Mouse (Mus musculus) right cerebral cortex, postnatal 4 days (tissue): ENCODE measurements around the gene Abcf1.
"Not testable (repeated sequence)": the region's sequence is repeated elsewhere in the genome, so short reads cannot be mapped to it uniquely, and the experiment has no call there.

Experiments
- DNase-seq: peaks from one replicate; pipeline ENCODE4 v3.0.0-alpha.2; 2022

Gene Abcf1

DNA sequence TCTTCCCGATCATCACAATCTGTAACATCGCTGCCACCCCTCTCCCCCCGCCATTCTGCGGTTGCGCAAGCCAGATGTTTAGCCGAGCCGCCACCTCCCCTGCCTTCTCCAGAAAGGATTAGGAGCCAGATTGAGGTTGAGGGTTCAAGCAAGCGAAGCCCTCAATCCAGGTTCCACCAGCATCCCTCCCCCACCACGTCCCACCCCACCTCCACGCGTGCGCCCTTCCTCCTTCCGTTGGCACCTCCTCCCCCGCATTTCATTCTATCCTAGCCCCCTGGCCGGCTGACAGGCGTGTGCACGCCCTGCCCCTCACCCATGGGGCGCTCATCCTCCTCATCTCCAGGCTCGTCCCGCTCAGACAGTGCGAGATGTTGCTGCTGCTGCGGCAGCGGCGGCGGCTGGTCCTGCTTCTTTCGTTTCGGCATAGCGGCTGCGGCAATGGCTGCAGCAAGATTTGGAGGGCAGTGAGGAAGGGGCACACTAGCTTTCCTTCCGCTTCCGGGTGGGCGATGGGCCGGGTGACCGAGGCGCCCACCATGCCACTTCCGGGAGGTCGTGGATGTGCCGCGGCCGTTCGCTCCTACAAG lies 9.3 kb upstream of the Abcf1 start:
- peak; percentile 82 for DNase-seq

DNA sequence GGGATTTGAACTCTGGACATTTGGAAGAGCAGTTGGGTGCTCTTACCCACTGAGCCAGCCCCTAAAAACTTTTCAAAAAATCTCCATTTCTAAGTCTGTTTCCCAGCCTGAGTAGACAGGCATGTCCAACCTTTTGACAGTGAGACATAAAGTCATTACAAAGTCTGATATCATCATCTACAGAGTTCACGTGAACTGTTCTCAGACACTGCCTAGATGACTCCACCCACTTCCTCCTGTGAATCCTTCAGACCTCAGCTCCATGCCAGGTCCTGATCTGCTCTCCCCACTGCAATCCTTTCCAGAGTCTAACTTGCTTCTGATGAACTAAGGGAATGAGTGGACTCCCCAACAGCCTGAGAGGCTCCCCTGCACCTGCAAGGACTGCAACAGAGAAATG lies 2.6 kb upstream of the Abcf1 start:
- no peak for DNase-seq

DNA sequence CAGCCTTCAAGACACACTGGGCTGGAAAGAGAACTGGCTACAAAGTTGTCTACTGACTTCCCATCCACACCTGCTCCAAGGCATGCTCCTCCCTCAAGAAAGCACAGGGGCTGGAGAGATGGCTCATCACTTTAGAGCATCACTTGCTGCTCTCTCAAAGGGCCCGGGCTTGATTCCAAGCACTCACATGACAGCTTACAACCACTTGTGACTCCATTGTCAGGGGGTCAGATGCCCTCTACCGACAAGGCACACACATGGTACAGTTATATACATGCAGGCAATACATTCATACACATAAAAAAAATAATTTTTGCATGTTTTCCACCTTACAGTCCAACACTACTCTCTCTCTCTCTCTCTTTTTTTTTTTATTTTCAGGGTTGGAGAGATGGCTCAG lies 1.9 kb downstream of the Abcf1 start:
- no peak for DNase-seq

DNA sequence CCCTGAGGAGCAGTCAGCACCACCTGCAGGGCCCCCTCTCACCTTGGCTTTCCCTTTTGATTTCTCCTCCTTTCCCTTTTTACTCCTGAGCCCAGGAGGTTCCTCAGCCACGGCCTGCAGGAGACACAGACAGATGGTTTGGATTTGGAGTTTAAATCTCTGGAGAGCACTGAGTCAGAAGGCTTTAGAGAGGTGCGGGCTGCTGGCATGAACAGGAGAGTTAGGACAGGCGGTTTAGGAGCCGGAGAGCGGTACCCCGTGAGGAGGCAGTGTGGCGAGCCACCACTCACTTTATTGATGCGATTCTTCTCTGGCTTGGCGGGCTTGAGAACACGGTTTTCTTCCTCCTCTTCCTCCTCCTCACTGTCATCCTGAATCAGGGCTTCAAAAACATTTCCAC lies 6.3 kb downstream of the Abcf1 start:
- DNase-seq: no peak

DNA sequence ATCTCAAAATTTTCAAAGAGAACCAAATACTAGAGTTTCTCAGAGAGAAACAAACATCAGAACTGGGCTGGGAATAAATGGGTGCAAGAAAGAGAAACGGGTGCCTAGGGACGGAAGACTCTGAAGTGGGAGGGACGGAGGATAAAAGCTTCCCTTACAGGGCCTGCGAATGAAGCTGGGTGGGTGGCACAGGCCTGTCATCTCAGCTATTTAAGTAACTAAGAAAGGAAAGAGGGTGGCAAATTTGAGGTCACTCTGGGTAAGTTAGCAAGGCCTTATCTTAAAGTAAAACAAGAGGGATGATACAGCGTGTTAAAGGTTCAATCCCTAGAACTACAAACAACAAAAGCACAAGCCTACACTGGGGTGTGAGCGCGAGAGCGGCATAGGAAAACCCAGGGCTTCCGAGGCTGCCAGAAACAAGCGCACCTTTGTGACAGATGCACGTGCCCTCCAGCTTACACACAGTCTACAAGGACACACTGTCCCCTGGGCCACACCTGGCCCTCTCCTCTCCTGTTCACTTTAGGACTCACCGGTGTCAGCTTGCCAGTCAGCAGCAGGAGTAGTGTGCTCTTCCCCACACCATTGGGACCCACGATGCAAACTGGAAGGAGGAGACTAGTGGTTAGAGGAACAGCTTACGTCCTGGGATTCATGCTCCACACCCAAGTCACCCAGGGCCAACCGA lies 10.9 kb downstream of the Abcf1 start:
- no peak for DNase-seq

DNA sequence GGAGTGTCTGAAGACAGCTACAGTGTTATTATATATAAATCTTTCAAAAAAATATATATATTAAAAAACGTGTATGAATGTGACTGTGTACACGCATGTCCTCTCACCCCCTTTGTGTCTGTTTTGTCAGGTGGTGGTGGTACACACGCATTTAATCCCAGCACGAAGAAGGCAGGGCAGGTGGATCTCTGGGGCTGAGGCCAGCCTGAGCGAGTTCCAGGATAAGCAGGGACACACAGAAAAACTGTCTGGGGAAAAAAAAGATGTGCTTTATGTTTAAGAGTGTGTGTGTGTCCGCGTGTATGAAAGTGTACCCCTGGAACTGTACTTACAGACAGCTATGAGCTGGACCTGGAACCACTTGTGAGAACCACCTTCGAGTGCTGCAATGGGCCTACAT lies 14.9 kb downstream of the Abcf1 start:
- no peak for DNase-seq

DNA sequence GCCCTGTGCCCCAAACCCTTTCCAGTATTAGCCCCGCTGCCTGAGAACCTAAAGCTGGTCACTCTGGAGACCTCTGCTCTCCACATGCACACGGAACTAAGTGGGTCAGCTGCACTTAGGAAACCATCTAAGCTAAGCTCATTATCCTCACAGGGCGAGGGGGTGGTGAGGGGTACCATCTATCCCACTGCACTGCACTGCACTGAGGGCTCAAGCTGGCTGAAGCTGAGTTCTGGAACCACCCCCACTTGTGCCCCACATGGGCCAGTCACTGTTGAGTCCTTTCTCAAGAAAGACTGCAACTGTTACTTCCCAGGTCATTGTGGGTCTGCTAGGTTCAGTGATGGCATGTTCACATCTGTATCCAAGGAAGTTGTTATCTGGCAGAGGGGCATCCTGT lies 17.0 kb downstream of the Abcf1 start:
- DNase-seq: not testable (repeated sequence)

DNA sequence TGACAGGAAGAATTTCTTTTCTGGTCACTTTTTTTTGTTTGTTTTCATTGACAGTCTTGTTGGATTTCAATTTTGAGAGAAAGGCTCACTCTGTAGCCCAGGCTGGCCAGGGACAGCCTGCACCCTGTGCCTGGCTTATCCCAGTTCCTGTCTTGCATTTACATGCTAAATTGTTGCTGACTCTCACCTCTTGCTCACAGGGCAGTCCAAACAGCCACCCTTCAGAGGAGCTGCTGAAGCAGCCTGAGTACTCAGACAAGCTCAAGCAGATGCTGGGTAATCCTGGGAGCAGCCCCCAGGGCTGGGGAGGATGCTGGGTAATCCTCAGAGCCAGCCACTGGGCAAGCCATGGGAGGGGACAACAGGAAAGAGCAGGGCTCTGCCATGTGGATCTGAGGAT lies 18.6 kb downstream of the Abcf1 start:
- DNase-seq: not testable (repeated sequence)

DNA sequence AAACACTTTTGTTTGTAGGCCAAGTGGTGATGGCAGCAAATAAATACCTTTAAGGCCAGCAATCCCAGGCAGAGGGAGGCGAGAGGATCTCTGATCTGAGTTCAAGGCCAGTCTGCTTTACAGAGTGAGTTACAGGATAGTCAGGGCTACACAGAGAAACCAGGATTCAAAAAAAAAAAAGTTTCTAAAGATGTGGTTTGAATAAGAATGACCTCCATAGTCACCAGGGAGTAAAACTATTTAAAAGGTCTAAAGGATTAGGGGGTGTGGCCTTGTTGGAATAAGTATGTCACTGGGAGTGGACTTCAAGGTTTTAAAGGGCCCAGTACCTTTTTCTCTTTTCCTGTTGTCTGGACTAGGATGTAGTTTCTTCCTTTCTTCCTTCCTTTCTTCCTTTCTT lies 29.6 kb downstream of the Abcf1 start:
- no peak for DNase-seq

DNA sequence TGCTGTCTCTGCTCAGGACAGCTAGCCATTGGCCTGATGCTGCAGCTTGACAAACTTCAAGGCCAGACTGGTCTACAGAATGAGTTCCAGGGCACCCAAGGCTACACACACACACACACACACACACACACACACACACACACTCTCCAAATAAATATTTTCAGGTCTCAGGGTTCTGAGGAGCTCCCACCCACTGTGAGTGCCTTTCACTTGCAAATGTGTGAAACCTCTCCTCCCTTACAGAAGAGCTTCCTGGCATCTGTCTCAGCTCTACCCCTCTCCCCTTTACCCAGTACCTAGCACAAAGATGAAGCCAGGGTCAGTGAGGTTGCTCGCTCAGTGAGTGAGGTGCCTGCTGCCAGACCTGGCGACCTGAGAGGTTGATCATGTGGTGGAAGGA lies 30.5 kb downstream of the Abcf1 start:
- no peak for DNase-seq

DNA sequence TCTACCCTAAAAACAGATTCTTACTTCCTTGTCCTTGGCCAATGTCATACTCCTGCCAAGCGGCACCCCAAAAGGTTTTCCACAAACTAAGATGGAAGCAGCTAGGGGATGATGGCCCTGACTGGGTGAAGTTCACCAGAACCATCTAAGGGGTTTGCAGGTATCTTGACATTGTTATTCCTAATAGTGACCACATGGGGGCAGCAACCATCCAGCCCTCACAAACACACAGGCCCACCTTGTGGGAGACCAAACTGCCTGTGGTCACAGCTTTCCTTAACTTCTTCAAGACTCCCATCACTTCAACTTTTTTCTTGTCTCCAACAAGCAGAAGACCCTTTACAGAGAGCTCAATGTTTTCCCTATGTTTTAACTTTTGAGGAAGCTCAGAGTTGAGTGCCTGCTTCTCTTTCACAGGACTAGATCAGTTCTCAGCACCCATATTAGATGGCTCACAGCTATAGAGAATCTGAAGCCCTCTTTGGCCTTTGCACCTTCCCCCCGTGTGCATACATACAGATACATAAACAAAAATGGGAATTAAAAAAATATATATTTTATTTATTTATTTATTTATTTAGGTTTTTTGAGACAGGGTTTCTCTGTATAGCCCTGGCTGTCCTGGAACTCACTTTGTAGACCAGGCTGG lies 31.7 kb downstream of the Abcf1 start:
- no peak for DNase-seq

DNA sequence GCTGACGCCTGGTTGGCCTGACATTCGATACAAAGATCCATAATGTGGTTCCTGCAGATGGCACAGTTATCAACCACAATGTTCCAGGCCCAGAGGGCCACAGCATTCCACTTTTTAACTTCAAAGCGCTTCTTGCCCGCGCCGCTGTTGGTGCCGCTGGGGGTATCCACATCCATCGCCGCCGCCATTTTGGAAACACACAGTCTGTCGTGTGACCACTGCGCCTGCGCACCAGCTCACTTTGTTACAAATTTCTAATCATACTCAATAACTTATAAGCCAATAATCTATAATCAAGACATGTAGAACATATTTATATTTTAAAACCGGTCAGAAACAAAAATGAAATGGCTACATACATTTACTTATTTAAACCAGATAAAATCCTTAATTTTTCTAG lies 33.8 kb downstream of the Abcf1 start:
- DNase-seq: not testable (repeated sequence)

DNA sequence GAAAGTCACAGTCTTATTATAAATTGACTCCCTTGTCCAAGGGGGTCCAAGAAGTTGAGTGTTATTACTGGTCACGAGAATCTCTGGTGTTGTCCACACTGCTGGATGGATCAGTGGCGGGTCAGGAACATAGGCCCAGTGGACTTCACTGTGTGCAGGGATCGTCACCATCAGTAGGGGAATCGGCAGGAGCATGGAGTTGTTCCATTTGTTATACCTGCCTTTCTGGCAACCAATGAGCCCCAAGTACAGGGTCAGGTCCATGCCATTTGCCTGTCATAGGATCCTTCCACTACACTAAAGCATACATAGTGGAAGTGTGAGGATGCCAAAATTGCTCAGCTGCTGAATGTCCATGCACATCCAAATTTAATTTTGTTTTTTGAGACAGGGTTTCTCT lies 37.0 kb downstream of the Abcf1 start:
- DNase-seq: no peak

DNA sequence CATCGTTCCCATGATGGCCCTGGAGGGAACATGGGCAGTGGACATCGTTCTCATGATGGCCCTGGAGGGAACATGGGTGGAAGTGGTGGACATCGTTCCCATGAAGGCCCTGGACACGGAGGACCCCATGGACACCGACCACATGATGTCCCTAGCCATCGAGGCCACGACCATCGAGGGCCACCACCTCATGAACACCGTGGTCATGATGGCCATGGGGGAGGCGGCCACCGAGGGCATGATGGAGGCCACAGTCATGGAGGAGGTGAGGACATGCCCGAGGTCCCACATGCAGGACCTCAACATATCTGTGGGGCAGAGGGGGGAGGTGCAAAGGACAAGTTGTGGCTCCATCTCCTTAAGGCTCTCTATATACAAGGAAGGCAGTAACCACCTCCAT lies 38.9 kb downstream of the Abcf1 start:
- DNase-seq: no peak

DNA sequence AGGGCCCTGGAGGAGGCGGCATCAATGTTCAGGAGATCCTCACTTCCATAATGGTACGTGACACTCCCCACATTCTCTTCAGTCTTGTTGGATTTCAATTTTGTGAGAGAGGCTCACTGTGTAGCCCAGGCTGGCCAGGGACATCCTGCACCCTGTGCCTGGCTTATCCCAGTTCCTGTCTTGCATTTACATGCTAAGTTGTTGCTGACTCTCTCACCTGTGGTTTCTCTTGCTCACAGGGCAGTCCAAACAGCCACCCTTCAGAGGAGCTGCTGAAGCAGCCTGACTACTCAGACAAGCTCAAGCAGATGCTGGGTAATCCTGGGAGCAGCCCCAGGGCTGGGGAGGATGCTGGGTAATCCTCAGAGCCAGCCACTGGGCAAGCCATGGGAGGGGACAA lies 40.0 kb downstream of the Abcf1 start:
- DNase-seq: no peak

DNA sequence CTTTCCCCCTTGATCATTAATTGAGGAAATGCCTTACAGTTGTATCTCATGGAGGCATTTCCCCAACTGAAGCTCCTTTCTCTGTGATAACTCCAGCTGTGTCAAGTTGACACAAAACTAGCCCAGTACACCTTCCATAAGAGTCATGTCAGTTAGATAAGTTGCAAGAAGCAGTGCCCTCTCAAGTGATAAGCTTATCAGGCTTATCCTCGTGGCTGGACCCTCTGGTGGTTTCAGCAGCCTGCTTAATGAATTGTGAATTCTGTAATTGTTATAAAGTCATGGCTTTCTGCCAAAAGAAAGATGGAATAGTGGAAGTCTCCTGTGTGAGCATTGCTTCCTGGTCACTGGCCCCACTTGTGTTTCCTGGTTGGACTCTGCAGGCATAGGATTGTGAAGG lies 42.1 kb downstream of the Abcf1 start:
- no peak for DNase-seq

DNA sequence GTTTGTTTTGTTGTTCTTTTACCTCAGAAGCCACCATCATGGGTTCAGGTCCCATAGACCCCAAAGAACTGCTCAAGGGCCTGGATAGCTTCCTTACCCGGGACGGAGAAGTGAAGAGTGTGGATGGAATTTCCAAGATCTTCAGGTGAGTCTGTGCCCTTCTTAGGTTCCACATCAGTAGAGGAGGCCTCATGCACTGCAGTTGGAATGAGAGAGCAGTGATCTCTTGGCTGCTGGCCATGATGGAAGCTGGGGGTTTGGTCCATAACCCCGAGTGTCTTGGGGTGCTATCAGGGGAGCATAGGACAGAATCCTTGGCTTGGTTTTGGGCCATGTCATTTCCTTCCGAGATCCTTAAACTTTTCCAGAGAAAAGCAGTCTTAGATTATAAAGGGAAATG lies 46.3 kb downstream of the Abcf1 start:
- no peak for DNase-seq

DNA sequence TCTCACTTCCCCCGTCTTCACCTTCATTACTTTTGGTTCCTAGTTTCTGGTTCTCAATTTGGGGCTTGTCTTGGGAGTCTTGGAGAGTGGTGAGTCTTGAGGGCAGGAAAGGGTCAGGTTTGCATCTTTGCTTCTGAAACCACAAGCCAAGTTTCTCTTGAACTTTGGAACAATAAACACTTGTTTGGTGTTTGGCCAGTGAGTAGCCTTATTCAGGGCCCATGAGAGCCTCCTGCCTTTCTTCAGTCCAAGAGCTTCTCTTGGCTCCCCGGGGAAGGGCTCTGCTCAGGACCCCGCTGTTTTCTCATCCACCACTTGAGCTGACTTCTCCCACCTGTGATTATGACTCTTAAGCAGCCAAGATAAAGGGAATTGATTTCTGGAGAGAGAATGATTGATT lies 47.0 kb downstream of the Abcf1 start:
- no peak for DNase-seq

DNA sequence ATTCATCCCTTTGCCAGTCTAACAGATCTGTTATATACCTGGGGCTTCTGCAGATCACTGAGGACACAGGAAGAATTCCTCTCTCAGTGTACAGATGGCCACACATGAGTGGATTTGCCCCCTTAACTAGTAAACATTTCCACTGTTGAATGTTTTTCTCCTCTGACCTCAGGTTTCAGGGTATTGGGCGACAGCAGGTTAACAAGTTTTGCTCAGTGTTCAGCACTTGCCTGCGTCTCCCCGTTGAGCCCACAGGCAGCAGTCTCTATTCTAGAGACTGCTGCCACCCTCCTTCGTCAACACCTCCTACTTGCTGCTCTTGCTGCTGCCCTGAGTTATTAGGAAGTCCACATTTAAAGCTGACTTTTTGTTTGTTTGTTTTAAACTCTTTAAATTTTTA lies 47.9 kb downstream of the Abcf1 start:
- DNase-seq: no peak

DNA sequence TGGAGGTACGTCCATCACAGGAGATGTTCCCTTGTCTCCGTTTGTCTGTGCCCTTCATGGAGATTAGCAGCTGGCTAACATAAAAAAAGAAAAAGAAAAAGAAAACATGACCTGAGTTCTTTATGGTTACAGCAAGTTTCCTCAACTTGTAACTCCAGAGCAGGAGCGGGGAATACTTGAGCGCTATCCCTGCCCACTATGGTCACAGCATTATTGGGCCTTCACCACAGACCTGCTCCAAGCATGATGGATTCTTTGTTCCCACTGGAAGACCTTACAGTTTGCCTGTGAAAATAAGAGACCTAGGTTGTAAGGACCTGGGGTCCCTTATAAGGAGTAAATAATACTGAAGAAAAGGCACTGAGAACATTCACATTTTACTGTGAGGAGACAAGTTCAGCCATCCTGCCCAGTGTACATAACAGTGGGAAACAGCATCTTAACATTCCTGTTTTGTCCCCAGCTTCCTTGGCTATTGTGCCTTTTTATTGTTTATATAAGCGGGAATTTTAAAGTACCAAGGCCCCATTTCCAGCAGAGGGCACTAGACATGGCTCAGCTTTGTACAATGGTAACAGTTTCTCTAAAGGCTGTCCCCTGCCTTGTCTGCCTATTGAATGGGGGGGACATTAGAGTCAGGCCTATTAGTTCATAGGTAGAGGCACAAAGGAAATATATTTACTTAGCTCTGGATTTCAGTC lies 48.5 kb downstream of the Abcf1 start:
- no peak for DNase-seq

DNA sequence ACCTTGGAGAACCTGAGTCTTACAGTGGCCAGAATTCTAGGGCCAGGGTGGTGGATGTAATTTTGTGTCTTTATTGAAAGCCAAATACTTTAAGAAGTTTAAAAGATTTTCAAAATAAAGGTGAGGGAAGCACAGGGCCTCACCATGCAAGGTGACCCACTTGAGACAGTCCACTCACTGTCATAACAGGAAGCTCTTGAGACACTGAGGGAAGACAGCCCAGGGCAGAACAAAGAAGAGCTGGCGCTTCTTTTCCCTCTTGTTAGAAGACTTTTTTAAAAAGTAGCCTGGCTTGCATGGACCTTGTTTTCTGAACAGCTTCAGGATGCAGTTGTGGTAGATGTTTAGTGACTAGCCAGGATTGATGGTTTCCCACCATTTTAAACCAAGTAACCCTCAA lies 49.2 kb downstream of the Abcf1 start:
- DNase-seq: no peak

DNA sequence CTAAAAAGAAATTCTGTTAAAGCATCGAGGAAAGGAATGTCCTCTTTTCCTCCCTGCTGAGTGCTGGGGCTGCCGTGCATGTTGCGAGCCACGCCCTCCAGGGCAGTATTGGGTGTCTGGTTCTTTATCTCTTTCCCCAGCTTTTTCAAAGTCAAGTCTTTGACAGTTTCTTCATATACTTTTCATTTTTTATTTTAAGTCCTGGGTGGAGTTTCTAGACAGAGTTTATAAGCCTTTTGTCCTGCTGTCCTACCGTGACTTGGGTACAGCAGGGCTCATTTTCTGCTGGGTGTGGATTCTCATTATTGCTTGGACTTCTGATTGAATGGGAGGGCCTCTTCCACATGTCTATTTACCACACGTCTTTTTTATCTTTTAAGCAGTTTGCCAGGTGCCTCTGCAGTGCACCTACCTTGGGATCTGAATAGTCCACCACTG lies 49.7 kb downstream of the Abcf1 start:
- no peak for DNase-seq

DNA sequence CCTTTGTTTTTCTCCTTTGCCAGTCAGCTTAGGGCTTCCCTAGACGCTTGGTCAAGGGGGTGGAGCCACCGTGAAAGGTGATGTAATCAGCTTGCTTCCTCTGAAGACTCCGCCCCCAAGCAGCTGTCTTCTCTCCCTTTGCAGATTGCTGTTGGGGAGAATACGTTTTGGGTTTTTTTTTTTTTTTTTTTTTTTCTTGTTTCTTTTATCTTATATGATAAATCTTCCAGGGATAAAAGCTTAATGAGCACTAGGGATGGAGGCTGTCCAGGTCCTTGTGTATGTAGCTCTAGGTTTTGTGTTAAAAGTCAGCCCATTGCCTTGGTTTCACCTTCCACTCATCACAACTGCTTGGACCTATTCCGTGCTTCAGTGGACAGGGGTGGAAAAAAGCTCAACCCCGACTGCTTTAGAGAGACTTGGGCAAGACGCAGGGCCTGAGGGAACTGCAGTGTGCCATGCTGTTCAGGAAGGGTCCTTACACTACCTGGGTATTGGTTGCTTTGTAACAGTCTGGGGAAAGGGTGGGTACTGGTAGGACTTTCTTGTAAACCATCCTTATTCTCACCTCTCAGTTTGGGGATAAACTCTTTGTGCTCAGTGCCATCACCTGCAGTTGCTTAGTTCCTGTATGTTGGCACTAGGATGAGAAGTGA lies 50.4 kb downstream of the Abcf1 start:
- DNase-seq: peak; percentile 86
